Mouse (Mus musculus) lung, embryonic 15.5 days (tissue): ENCODE measurements around the gene Gtf2a1. TPM values are rescaled to one million over a fixed set of nuclear protein-coding genes. Genes with fewer than 3 reads are reported as not detected.
A peak's percentile ranks its signal among the peaks of the same experiment; 100 is the strongest.
"Not testable (repeated sequence)": the region's sequence is repeated elsewhere in the genome, so short reads cannot be mapped to it uniquely, and the experiment has no call there.

Experiments used
- ATAC-seq: fragments of 200-750 bp; cut with Nextera tagmentation; 2 replicates; pipeline ENCODE4 v1.8.0; 2017; ENCODE audit warnings: moderate number of reproducible peaks, borderline replicate concordance; ENCODE audit not compliant: low FRiP score, low TSS enrichment; ENCODE audit errors: extremely low read depth
- H3K27ac ChIP-seq: fragments of 300-500 bp; sonication (generic); 2 replicates; pipeline ENCODE4 v1.5.1; 2015; ENCODE audit warnings: moderate library complexity, mild to moderate bottlenecking, inconsistent platforms
- H3K27me3 ChIP-seq: fragments of 300-500 bp; sonication (generic); 2 replicates; pipeline ENCODE4 v1.6.1; 2015; ENCODE audit warnings: inconsistent platforms
- H3K36me3 ChIP-seq: fragments of 300-500 bp; sonication (generic); 2 replicates; pipeline ENCODE4 v1.6.1; 2015; ENCODE audit warnings: inconsistent platforms
- H3K4me1 ChIP-seq: fragments of 300-500 bp; sonication (generic); 2 replicates; pipeline ENCODE4 v1.6.1; 2015; ENCODE audit warnings: inconsistent platforms
- H3K4me2 ChIP-seq: fragments of 300-500 bp; sonication (generic); 2 replicates; pipeline ENCODE4 v1.6.1; 2015; ENCODE audit warnings: inconsistent platforms, mild to moderate bottlenecking, moderate library complexity
- H3K4me3 ChIP-seq: fragments of 300-500 bp; sonication (generic); 2 replicates; pipeline ENCODE4 v1.5.1; 2015; ENCODE audit warnings: mild to moderate bottlenecking, inconsistent platforms
- H3K9ac ChIP-seq: fragments of 300-500 bp; sonication (generic); 2 replicates; pipeline ENCODE4 v1.6.1; 2015; ENCODE audit warnings: inconsistent platforms
- H3K9me3 ChIP-seq: fragments of 300-500 bp; sonication (generic); 2 replicates; pipeline ENCODE4 v1.6.1; 2016; ENCODE audit warnings: inconsistent platforms
- WGBS: fragments of 180-500 bp; shearing (Covaris S2); methylation state at CpG from one replicate; pipeline ENCODE4 v1.1.7; 2015; 5-methylcytosine and 5-hydroxymethylcytosine counted together
- polyA plus RNA-seq: library from polyadenylated mRNA; unstranded; fragments of >200 nt; fragmentation: Nextera tagmentation; extraction: Ambion mirVana; gene quantifications from 2 replicates; pipeline ENCODE4 v1.2.1, GENCODE M21; 2015

The Gtf2a1 gene
- polyA plus RNA-seq, 1 experiment from 2014 or later = 42.9 TPM

DNA sequence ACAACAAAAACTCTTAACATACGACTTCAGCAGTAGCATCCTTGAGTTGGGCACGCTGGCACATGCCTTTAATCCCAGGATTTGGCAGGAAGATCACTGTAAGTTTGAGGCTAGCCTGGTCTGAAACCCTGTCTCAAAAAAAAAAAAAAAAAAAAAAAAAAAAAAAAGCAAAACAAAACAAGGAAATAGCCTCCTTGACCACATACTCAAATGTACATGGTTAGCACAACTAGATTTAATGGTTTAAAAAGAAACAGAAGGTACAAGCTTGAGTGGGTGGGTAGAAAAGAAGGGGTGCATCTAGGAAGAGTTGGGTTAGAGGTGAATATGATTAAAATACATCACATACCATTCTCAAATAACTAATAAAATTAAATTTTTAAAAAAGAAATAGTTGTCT, 18.6 kb downstream of the Gtf2a1 start:
- H3K4me1 ChIP-seq = no peaks in the 10 kb centered on the region
- no peak overlapping the region for H3K4me3 ChIP-seq
- peaks cover 64% of the 10 kb centered on the region for H3K36me3 ChIP-seq
- H3K27ac ChIP-seq = no peak overlapping the region
- no peaks in the 10 kb centered on the region for H3K27me3 ChIP-seq
- no peak overlapping the region for H3K9ac ChIP-seq
- WGBS = 88% methylated on average over 2 of the region's 2 CpGs
- H3K4me2 ChIP-seq = no peak overlapping the region
- no peaks in the 10 kb centered on the region for H3K9me3 ChIP-seq
- no peak for ATAC-seq

DNA sequence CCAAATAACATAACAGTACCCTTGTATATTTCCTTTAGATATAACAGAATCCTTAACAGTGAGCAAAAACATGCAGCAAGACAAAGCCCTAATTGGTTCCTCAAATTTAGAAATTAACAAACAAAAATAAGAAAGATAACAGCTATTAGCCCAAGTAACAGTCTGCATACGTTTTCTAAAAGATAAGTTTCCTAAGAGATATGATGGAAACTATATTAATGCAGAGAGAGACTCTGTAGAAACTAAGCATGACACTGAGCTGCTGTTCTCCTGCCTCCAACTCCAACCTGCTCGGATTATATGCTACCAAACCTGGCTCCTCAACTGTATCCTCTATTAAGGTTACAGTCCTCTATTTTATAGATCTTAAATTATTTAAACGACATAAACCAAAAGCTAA, 21.0 kb downstream of the Gtf2a1 start:
- Histone ChIP-seq H3K9ac (no peak overlapping the region), H3K4me1 (no peaks in the 10 kb centered on the region), H3K4me3 (no peak overlapping the region), H3K4me2 (no peak overlapping the region), H3K27me3 (no peaks in the 10 kb centered on the region), H3K27ac (no peak overlapping the region), H3K9me3 (no peaks in the 10 kb centered on the region), H3K36me3 (peaks cover 65% of the 10 kb centered on the region)
- 81% methylated on average over 3 of the region's 3 CpGs for WGBS
- ATAC-seq = no peak

DNA sequence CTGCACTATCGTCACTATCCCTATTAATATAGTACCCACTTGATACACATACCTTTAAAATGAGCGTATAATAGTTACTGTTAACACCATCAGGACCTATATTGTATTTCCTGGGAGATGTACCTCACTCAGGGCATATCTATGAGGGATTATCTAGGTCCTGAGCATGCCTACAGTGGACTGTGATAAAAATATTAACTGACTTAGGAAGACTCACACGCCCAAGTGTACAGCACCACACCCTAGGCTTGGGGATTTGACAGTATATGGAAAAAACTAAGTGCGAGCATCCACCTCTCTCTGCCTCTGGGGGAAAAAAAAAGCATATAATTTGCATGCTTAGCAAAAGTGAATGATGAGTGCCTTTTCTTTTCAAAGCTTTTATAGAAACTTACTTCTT, 23.1 kb downstream of the Gtf2a1 start:
- no peak overlapping the region for H3K27ac ChIP-seq
- no peak overlapping the region for H3K9ac ChIP-seq
- H3K36me3 ChIP-seq = peaks cover 59% of the 10 kb centered on the region
- ATAC-seq = no peak
- H3K4me1 ChIP-seq = no peaks in the 10 kb centered on the region
- H3K27me3 ChIP-seq = no peaks in the 10 kb centered on the region
- 95% methylated on average over 4 of the region's 4 CpGs for WGBS
- no peak overlapping the region for H3K4me3 ChIP-seq
- H3K9me3 ChIP-seq = no peaks in the 10 kb centered on the region
- H3K4me2 ChIP-seq = no peak overlapping the region

DNA sequence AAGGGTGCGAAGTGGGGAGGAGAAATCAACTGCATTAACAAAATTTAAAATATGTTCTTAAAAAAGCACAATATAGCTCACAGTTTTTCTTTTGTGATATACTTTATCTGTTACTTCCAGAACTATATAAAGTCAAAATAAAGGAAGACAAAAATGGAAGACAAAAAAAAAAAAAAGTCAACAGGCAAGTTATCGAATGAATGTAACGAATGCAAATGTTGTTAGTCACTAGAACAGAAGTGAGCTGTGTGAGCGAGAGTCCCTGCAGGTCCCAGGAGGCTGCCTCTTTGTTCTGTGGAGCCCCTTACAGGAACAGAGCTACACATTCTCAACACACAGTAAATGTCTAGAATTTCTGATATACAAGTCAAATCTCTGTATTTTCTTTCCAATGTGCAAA, 32.1 kb downstream of the Gtf2a1 start:
- ATAC-seq, H3K27me3 ChIP-seq, H3K4me1 ChIP-seq, H3K9ac ChIP-seq, H3K4me3 ChIP-seq, H3K4me2 ChIP-seq, H3K27ac ChIP-seq, H3K9me3 ChIP-seq: not testable (repeated sequence)
- peaks cover 33% of the 10 kb centered on the region for H3K36me3 ChIP-seq
- 84% methylated on average over 4 of the region's 4 CpGs for WGBS

DNA sequence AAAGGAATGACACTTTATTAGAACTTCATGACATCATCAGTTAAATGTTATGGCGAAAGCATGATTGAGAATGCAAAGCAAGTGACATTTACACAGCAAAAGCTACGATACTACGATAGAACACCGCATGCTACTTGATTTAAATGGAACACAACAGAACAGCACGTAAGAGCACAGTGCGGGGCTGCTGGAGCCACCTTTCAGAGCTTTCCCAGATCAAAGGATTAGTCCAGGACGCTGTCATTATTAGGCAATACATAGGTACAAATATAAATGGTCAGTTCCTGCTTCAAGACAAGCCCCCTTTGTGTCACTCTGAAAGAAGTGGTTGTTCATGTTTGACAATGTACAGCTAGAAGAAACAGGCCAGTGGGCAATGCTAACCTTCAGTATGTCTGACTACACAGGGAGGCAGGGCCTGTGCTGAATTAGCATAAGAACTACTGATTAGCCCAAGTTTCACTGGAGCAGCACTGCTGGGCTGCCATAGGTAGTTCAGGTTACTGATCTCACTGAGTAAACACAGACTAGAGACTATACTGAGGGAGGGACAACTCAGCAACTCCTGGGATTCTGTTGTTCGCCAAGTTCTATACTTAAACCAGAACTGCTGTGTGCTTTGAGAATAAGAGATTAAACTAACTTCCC, 32.8 kb downstream of the Gtf2a1 start:
- not testable (repeated sequence) for H3K27ac ChIP-seq, H3K9ac ChIP-seq, H3K4me2 ChIP-seq, H3K27me3 ChIP-seq, H3K9me3 ChIP-seq, H3K4me1 ChIP-seq, H3K4me3 ChIP-seq
- peak; percentile 72; the same call in 1 of the 2 replicates for ATAC-seq
- WGBS = 68% methylated on average over 8 of the region's 8 CpGs
- H3K36me3 ChIP-seq = peaks cover 26% of the 10 kb centered on the region

DNA sequence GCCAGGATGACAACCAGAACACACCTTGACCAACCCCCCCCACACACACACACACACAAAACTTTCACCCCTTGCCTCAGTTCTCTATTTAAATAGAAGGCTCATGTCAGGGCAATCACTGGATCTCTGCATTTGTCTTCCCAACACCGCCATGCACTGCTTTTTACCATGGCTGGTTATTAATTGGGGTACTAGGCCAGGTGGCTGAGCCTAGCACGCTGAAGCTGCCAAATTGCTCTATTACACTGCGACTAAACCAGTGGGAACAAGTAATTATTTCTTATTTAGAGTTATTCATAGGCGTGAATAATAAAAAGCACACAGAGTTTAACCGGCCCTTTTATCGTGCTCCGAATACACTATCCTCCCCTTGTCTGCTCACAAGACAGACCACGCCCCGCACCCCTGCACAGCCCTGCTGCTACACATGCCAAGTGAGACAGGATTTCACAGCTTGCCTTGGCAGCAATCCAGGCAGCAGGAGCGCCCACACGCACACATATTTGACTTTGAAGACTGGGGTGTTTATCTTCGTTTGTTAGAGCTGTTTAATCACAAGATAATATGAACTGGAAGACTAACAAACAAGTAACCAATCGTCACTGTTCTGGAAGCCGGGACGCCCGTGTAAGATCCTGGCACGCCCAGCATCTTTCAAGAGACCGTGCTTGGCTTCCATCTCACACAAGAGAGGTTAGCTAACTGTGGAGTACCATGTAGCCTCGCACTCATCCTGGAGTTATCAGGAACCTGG, 38.3 kb downstream of the Gtf2a1 start:
- Histone ChIP-seq H3K36me3 (peaks cover under 1% of the 10 kb centered on the region; the same call in 1 of the 2 replicates), H3K4me3 (no peak overlapping the region), H3K9me3 (no peaks in the 10 kb centered on the region), H3K9ac (no peak overlapping the region), H3K27me3 (no peaks in the 10 kb centered on the region), H3K4me2 (peak overlapping the region; percentile 38), H3K27ac (peak overlapping the region; percentile 1; the same call in 1 of the 2 replicates), H3K4me1 (peaks cover 9% of the 10 kb centered on the region; the same call in 1 of the 2 replicates)
- ATAC-seq = peak; percentile 90; the same call in 1 of the 2 replicates
- WGBS = 22% methylated on average over 19 of the region's 19 CpGs

DNA sequence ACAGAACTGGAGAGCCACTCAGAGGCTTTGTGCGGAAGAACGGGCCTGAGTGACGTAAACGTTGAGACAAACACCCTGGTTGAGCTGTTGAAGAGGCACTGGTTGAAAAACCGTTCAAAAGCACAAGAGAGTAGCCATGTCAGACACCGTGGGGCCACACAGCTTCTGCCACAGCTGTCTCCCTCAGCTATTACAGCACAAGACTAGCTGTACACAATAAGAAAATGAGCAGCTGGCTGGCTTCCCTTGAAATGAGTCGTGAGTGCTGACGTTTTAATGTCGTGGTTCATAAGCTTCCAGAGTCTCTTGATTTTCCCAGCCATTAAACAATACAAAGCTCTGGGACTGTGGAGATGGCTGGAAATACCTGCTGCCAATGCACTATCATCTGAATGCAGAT, 40.8 kb downstream of the Gtf2a1 start:
- Histone ChIP-seq H3K27ac (no peak overlapping the region), H3K9me3 (no peaks in the 10 kb centered on the region), H3K9ac (no peak overlapping the region), H3K4me1 (peaks cover 9% of the 10 kb centered on the region; the same call in 1 of the 2 replicates), H3K4me3 (no peak overlapping the region), H3K27me3 (no peaks in the 10 kb centered on the region), H3K4me2 (no peak overlapping the region), H3K36me3 (no peaks in the 10 kb centered on the region)
- WGBS = 41% methylated on average over 9 of the region's 9 CpGs
- ATAC-seq = peak; percentile 41

DNA sequence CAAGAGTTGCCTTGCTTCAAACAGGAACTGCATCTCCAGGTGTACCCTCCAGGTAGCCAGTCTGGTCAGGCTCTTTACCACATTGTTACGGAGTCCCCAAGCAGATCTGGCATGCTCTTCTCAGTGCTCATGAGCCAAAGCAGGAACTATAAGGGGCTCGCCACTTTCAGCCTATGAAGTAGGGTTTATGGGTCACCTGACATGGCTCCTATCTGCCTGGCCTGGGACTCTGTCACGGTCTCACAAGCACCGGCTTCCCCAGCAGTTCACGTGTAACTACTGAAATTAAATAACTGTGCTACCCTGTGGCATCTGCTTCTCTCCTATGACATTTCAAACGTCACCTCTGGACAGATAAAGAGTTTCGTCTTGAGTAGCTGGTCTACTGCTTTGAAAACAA, 50.1 kb downstream of the Gtf2a1 start:
- H3K4me3 ChIP-seq = no peak overlapping the region

DNA sequence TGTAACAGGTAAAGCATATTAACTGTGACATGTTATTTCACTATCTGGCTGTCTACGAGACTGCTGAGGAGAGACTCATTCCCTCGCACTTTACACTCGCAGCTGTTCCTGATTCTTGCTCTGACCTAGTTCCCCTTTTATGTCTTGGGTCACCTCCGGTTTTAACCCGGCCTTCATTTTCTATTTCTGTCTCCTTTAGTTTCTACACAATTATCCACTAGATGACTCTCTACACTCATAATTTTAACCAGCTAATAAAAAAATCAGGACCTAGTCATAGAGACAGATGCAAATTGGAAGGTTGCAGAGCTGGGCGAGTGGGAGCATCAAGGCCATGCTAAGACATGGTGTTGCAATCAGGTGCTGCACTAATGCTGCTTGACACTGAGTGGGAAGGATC, 55.8 kb downstream of the Gtf2a1 start:
- Histone ChIP-seq H3K27me3 (no peaks in the 10 kb centered on the region), H3K36me3 (no peaks in the 10 kb centered on the region), H3K9me3 (no peaks in the 10 kb centered on the region), H3K4me2 (no peak overlapping the region), H3K27ac (no peak overlapping the region), H3K4me3 (no peak overlapping the region), H3K4me1 (no peaks in the 10 kb centered on the region), H3K9ac (no peak overlapping the region)
- no peak for ATAC-seq
- 79% methylated on average over 6 of the region's 6 CpGs for WGBS

More for the DNA sequence above, 50.1 kb downstream of the Gtf2a1 start:
- no peak overlapping the region for H3K27ac ChIP-seq
- H3K9me3 ChIP-seq = no peaks in the 10 kb centered on the region
- no peak overlapping the region for H3K9ac ChIP-seq
- no peaks in the 10 kb centered on the region for H3K36me3 ChIP-seq
- H3K4me2 ChIP-seq = no peak overlapping the region
- no peaks in the 10 kb centered on the region for H3K4me1 ChIP-seq
- H3K27me3 ChIP-seq = no peaks in the 10 kb centered on the region
- ATAC-seq = no peak
- WGBS = 85% methylated on average over 7 of the region's 7 CpGs

DNA sequence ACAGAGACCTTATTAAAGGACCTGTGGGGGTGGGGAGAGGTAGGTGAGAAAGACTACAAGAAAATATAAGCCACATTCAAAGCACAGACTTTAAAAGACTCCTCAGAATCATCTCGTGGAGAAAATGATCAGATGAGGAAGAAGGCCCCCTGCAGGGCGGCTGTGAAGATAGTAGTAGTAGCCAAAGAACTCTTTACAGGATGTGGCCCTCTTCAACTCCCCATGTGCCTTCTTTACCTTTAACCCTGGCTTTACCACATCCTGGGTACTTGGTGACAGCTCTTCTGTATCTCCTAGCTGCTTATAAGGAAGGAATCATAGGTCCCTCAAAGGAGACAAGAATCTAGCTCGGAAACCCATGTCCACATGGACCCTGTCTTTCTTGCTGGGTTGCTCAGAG, 66.7 kb downstream of the Gtf2a1 start:
- no peak overlapping the region for H3K4me3 ChIP-seq
- no peaks in the 10 kb centered on the region for H3K27me3 ChIP-seq
- no peaks in the 10 kb centered on the region for H3K36me3 ChIP-seq
- no peak overlapping the region for H3K4me2 ChIP-seq
- no peaks in the 10 kb centered on the region for H3K4me1 ChIP-seq
- 48% methylated on average over 3 of the region's 3 CpGs for WGBS
- H3K27ac ChIP-seq = no peak overlapping the region
- no peak overlapping the region for H3K9ac ChIP-seq
- no peak for ATAC-seq
- no peaks in the 10 kb centered on the region for H3K9me3 ChIP-seq

DNA sequence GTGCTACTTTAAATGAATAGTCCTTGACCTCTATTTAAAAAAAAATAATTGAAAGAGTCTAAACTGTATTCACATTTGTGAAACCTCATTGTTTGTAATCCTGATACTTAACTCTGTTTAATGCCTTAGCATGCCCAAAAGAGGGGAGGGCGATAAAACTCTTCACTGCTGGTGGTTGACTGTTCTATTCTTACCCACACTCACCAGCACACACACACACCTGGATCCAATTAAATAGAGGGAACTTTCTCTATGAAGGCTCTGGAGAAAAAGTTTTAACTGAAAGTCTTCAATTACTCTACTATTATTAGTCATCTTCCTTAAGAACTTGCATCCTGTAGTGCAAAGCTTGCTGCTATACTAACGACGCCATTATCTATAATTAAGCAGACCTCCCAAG, 72.5 kb downstream of the Gtf2a1 start:
- no peak for ATAC-seq
- no peaks in the 10 kb centered on the region for H3K4me1 ChIP-seq
- no peak overlapping the region for H3K9ac ChIP-seq
- H3K27ac ChIP-seq = no peak overlapping the region
- WGBS = 74% methylated on average over 3 of the region's 3 CpGs
- no peak overlapping the region for H3K4me2 ChIP-seq
- H3K27me3 ChIP-seq = no peaks in the 10 kb centered on the region
- H3K9me3 ChIP-seq = no peaks in the 10 kb centered on the region
- no peaks in the 10 kb centered on the region for H3K36me3 ChIP-seq
- H3K4me3 ChIP-seq = no peak overlapping the region

DNA sequence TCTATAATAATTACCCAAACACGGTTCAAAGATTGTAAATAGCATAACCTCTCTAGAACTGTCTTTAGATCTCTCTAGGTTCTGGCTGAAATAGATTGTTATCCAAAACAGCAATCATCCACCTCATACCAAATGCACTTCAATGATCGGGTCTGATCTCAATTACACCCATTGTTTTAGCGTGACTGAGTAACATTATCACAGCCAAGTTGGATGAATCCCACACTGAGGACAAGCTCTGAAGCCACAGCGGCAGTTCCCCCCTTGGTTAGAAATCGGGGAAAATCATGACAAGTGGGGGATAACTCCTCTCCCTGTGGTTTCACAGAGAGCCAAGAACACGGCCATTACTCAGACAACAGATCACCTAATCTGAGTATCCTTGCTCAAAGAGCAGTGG, 76.3 kb downstream of the Gtf2a1 start:
- Histone ChIP-seq H3K9me3 (no peaks in the 10 kb centered on the region), H3K27ac (no peak overlapping the region), H3K4me2 (no peak overlapping the region), H3K4me3 (no peak overlapping the region), H3K27me3 (no peaks in the 10 kb centered on the region), H3K4me1 (no peaks in the 10 kb centered on the region), H3K36me3 (no peaks in the 10 kb centered on the region), H3K9ac (no peak overlapping the region)
- no peak for ATAC-seq
- 78% methylated on average over 6 of the region's 6 CpGs for WGBS
